Mouse (Mus musculus) lung, postnatal 25 days (tissue): ENCODE results near the gene Erbin.

Experiments used
- DNase-seq: peaks from one replicate; pipeline ENCODE4 v3.0.0; 2022; ENCODE audit warnings: low spot score

Gene Erbin

GRCm38 (mm10) chr13:103912351-103912750 is 8.0 kb downstream of the Erbin start:
- DNase-seq, result no peak

- DNase-seq, result no peak
Measured at GRCm38 (mm10) chr13:103910598-103910997, 9.7 kb downstream of the Erbin start.

GRCm38 (mm10) chr13:103909894-103910293 is 10.4 kb downstream of the Erbin start:
- no peak for DNase-seq

DNA sequence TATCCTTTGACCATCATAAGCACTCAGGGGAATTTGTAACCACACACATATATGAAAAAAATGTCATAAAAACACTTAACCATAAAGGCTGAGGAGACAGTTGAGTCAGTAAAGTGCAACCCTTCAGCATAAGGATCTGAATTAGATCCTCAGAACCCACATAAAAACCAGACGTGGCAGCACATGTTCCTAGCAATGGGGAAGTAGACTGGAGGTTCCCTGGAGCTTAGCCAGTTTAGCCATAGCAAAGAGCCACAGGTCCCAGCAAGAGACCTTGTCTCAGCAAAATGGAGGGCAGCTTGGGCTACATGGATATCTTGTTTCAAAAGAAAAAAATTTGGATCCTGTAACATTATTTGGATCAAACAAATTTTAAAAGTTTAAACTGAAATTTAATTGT is 20.3 kb downstream of the Erbin start:
- no peak for DNase-seq

- no peak for DNase-seq
Measured at GRCm38 (mm10) chr13:103897606-103898005, 22.7 kb downstream of the Erbin start.

GRCm38 (mm10) chr13:103893065-103893464 is 27.2 kb downstream of the Erbin start:
- DNase-seq, result no peak

- DNase-seq, result no peak
Measured at GRCm38 (mm10) chr13:103890038-103890437, 30.3 kb downstream of the Erbin start.

DNA sequence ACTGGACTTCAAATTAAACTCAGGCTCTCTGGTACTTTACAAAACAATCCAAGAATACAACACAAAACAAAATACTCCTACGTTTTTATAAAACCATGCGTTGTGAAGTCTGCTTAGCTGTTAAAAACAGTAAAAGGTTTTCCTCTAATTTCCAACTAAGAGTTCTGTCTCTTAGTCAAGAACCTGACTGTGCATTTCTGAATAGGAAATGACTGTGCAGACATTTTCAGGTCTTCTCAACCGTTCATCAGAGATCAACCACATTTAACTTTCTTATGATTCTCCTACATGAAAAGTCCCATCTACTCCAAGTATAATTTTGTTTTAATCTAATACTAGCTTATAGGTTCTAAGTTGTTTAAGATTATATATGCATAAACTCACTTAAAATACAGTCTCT is 33.8 kb downstream of the Erbin start:
- no peak for DNase-seq

GRCm38 (mm10) chr13:103881200-103881599 is 39.1 kb downstream of the Erbin start:
- DNase-seq, result no peak

DNA sequence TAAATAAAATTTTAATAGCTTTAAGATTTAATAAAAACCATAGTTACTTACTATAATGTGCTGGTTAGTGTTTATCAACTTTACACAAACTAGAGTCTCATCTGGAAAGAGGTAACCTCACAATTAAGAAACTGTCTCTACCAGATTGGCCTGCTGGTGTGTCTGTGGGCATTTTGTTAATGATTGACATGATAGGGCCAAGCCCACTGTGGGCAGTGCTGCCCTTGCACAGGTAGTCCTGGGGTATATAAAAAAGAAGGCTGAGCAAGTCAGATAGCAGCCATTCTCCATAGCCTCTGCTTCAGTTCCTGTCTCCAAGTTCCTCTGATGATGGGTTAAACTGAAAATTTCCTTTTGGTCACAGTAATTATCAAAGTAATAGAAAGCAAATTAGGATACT is 43.6 kb downstream of the Erbin start:
- DNase-seq, result no peak

- no peak for DNase-seq
Measured at GRCm38 (mm10) chr13:103875823-103876514, 44.3 kb downstream of the Erbin start.

DNA sequence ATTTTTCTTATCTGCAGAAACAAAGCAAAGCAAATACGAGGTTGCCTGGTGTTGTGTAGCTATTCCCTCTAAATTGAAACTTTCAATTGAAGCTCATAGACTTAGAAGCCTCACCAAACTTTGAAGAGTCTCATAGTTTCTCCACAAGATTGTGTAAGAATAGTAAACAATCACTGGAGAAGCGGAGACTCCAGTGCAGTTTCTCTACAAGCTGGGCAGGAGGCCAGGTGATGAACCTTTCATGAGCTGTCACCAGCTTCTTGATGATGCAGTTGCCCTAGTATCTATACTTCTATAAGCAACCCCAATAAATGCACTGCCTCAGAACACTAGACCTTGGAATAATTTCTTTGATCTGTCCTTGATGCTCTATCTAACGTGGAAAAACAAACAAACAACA is 49.5 kb downstream of the Erbin start:
- peak; percentile 21 for DNase-seq

GRCm38 (mm10) chr13:103870117-103870516 is 50.2 kb downstream of the Erbin start:
- DNase-seq, result no peak

GRCm38 (mm10) chr13:103868875-103869274 is 51.4 kb downstream of the Erbin start:
- DNase-seq, result no peak

DNA sequence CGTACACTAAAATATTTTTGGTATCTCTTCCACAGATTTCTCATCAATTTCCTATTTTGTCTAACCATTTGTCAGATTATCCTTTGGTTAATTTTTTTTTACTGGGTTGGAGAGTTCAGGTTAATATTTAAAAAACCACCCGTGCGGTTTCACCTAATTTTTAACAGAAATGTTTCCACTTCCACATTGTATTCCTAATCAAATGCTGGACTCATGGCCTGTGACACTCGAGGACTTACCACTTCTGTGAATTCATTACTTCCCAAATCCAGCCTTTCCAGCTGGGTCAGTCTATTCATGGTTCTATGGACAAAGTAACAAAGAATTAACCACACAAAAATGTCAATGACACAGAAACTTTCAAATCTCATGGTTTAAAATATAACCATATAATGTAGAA is 58.3 kb downstream of the Erbin start:
- DNase-seq, result no peak

DNA sequence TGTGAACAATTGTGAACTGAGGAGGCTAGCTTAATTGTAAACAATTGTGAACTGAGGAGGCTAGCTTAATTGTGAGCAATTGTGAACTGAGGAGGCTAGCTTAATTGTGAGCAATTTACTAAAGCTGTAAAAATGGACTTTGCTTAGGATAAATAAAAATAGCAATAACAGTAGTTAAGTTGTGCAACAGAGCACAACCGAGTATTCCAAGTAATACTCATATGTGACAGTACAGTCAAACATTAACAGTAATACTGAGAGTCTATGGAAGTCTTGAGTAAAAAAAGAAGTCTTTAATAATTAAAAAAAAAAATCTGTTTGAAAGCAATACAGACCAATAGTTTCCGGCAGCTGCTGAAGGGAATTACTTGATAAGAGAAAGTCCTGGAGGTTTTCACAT is 61.3 kb downstream of the Erbin start:
- no peak for DNase-seq

GRCm38 (mm10) chr13:103847614-103848013 is 72.7 kb downstream of the Erbin start:
- no peak for DNase-seq

- no peak for DNase-seq
Measured at GRCm38 (mm10) chr13:103841287-103842201, 78.8 kb downstream of the Erbin start.

DNA sequence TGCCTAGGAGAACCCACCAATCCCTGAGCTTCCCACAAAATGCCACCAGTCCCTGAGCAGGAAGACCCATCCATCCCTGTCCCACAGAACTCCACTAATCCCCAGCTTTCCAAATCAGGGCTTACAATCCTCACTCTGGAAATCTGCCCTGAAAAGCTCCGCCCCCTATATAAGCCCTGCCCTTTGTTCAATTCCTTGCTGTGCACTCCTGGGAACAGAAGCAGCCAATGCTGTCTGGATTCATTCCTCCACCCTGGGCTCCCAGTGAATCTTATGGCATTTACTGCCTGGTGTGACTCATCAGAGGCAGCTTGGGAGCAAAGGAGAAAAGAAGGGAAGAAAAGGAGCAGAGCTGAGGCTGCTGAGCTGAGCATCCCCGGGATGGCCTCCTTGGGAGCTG is 81.7 kb downstream of the Erbin start:
- DNase-seq, result no peak

DNA sequence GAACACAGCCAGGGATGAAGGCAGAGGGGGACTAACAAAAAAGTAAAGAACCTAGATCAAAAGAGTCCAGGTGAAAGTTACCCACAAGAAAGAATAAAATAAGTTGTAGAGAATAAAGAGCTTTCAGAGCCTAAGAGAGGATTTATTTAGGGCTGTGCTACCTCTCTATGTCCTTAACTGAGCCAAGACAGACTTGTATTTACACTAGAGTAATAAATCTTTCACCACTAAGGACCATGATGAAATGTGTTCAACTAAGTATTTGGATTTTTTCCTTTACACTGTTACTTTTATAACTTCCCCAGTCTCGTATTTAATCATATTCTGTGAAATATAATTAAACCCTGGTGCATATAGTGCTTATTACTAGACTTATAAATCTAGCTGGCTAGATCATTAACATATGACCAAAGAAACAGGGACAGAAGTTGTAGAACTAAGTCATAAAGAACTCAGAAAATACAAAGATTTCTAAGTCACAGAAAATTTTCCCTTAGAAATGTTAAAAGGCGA is 90.6 kb downstream of the Erbin start:
- no peak for DNase-seq

GRCm38 (mm10) chr13:103822270-103822669 is 98.0 kb downstream of the Erbin start:
- DNase-seq, result no peak

DNA sequence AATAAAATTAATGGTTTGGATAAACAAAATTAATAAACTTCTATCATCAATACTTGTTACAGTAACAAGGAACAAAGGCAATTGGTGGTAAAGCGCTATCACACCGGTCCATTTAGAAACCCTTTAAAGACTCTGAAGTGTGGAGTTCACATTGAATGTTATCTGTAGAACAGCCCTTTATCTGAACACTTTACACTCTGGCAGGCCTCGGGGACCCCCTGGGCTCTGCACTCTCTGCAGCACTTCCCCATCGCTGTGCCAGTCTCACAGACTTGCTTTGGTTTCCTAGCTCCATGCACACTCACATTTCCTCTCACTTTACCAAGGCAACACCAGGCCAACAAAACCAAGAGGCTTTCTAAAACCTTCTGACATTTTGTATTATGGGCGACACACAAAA is 100.9 kb downstream of the Erbin start:
- no peak for DNase-seq

DNA sequence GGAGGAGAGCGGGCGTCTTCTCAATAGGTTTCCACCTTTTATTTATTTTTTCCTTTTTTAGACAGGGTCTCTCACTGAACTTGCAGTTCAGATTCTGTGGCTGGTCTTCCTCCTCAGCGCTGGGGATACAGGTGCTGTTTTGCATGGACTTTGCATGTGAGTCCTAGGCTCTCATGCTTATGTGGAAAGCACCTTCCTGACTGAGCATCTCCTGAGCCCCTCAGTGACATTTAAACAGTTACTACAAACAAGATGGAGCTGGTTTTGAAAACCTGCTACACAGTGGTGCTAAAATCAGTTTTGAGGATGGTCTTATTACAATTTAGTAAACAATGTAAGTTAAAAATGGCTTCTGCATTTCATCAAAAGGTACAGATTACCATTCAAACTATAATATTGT is 102.4 kb downstream of the Erbin start:
- no peak for DNase-seq
